Mouse (Mus musculus) gastrocnemius, adult 8-10 months (tissue): Measurements from ENCODE around the gene Garnl3. TPM values are rescaled to one million over a fixed set of nuclear protein-coding genes. Genes with fewer than 3 reads are reported as not detected.

ENCODE experiments used
- DNase-seq, 2 experiments: peaks; one replicate each; pipeline ENCODE4 v3.0.0; 2022; ENCODE audit warnings: low spot score in 2 of 2
- total RNA-seq, 4 experiments: library from RNA; stranded (reverse); gene quantifications; 2 replicates each; pipeline ENCODE4 v1.2.4; 2022

Gene Garnl3
- total RNA-seq, 4 experiments from 2014 or later, result 0.32 to 1.1 (median 0.99) TPM; not detected in 1

DNA sequence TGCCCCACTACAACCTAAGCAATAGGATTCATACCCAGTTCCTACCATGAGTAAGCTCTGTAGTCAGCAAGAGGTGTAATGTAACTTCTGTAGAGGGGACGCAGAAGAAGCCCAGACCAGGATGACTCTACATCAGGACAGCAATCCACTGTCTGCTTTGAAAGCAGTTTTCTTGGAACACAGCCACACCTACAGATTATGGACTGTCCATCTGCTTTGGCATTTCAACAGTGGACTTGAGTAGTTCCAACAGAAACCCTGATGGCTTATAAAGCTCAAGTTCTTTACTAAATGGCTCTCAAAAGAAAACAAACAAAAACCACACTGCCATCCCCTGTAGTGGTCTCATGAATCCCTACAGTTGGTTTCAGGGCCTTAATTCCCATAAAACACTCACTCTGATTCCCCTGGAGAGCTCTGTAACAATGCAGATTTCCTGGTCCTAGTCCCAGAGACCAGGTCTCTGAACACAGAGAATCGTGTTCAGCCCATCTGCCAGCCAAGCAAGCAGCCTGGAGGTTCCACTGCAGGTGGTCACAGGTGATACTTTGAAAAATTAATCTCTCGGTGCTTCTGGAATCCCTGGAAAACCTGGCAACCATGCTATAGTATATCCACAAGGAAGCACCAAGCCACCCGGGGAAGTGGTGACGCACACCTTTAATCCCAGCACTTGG, 42.0 kb downstream of the Garnl3 start:
- DNase-seq, result no peak

DNA sequence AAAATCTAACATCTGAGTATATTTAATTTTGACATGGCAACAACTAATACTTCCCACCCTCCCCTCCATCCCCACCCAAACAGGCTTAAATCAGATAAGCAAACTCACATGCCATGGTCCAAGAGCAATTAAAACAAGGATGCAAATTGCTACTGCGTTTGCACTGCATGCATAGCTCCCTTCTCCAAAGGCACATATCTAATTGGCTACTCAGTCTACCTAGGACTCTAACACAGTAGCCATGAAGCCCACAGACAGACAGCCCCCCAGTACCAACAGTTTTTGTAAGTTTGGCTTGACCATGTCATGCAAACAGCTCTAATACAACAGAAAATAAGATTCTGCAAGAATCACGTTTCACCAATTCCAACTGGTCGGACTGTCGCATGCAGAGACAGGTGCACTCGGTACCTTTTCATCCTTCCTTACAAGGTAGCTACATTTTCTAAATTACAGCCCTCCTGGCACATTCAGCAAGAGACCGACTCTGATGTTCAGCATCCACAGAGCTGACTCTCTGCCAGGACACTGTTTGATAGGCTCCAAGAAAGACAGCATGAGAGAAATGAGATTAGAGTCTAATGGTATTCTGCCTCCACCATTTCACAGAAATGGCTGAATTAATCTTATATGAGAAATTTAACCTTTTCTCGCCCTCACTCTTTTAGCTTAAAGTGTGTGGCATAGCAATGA, 44.6 kb downstream of the Garnl3 start:
- DNase-seq, result no peak

DNA sequence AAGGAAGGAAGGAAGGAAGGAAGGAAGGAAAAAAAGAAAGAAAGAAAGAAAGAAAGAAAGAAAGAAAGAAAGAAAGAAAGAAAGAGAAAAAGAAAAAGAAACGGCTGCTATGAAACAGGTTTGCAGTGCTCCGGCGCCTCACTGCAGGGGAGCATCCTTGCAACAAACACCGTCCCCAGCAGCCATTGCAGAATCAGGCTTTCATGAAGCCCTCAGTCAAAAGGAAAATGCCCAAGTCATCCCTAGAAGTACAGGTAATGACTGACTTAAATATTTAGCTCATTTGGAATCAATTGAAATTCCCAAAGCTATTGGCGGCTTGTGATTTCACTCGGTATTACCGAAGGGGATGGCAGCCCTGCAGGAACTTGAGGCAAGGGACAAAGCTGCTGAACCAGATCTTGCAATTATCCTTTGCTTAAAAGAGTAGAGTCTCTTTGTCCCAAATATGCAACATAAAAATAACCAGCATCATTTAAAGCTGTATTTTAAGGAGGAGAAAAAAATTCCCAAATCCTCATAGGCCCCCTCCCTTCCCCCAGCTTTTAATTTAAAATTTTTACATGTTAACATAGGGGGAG, 45.3 kb downstream of the Garnl3 start:
- no peak for DNase-seq

DNA sequence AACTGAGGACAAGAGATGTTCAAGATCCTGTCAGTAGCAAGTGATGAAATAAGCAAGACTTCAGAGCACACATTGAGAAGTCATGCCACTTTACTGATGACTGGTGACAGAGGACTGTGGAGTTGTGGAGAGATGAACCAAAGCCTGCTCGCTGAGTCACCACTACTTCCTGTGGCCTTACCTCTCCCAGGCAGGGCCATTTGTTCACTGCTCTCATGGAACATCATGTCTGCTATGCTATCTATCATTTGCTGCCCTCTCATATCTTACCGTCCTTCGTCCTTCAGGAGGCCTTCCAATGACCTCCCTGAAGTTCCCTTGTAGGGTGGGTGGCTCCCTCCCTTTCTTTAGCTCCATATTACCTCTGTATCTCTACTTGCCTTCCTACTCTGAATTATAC, 47.2 kb downstream of the Garnl3 start:
- no peak for DNase-seq

DNA sequence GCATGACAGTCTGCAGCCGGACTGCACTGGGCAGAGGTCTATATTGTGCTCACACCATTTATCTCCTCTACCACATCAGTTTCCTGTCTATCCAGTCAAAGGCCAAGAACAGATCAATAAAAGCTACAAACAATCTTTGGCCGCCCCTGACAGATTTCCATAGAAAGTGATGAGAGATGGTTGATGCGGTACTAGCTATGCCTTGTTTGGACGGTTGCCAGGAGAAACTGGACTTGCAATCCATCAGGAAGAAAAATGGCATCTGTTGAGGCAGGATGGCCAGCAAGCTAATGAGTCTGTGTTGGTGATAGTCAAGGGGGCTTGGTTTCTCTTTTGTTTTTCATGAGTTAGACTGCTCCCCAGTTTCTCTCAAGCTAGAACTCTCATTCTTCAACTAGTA, 51.3 kb downstream of the Garnl3 start:
- DNase-seq, result no peak

DNA sequence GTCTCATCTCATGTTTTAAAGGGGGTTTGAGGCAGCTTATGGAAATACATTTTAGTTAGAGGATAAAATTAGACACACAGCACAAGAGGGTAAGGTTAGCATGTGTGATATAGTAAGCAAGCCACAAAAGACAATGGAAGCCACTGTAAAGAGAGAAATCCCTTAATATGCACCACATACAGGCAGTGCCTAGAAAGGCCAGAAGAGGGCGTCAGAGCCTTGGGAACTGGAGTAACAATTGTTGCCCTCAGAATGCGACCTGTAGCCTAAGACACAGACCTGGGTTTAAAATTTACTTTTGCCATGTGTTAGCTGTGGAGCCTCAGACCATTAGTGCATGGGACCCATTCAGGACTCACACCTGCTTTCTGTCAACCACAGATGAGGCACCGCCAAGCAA, 54.2 kb downstream of the Garnl3 start:
- no peak for DNase-seq

DNA sequence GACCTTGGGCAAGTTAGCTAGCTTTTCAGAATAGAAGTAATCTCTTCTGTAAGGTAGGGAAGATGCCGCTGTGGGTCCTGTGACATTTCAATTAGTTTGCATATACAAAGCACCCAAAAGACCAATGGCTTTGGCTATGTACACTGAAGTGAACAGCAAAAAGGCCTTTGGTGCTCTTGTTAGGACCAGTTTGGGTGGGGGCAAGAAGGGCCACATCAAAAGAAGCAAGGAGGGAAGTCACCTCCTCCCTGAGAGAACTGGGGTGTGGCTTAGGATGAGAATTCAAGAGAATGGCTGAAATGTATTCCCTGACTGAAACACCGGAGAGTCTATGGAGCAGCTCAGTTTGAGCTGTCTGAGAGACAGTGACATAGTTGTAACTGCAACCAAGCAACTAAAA, 56.5 kb downstream of the Garnl3 start:
- no peak for DNase-seq

DNA sequence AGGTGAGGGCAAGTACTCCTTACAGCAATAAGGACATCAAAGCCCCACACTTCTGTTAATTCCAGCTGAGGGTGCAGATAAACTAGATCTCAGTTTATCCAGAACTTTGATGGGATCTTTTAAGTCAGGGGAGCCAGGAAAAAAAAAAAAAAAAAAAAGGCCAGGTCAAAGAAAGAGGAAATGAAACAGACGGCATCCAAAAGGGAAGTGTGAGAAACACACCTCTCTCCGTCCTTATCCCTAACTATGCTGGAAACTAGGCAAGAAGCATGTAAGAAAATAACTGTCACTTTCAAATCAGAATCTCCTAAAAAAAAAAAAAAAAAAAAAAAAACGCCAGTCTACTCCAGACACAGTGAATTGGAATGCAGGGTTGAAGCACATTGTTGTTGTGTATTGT, 57.3 kb downstream of the Garnl3 start:
- no peak for DNase-seq

DNA sequence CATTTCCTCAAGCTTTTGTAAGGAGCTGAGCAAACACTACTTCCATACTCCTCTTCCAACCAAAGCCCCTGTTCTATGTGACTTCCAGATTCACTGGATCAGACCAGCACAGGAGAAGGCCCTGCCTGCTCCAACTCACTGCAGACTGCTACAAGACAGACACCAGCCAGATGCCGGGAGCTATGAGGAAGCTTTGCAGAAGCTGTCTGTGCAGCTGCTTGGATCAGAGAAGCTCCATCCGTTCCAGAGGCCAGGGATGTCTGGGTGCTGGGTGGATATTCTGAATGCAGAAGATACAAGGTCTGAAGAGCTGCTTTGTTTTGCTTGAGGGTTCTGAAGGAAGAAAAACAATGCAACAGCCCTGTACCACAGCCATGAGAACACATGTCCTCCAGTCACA, 59.1 kb downstream of the Garnl3 start:
- no peak for DNase-seq

DNA sequence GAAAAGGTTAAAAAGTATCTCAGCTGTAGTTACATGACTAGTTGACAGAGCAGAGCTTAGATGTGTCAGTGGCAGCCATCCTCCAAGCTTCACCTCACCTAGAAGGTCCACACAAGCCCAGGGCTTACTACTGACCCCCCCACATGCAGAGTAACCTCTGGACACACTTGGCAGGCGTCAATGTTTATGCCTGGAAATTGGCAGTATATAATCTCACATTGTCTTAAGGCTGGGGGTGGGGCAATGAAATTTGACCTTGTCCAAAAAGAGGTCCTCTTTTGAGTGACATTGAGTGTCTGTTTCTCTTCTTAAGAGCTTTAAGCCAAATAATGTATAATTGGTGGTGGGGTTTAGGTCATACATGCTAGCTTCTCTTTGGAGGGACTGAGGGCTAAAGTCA, 65.8 kb downstream of the Garnl3 start:
- no peak for DNase-seq

DNA sequence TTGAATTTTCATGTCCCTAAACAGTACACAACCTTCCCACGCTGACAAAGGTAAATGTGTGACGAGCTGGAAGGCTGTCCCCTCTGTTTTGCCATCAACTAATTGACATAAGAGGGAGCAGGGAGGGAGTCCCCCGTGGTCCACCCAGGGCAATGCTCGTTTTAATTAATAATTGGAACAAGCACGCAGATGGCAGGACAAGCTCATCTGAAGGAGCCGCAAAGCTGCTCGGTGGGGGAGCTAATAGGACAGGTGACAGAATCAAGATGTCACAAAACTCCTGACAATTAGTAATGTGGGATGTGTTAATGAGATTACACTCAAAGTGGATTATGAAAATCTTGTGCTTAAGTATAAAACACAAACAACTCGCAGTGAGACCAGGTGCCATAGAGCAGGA, 68.7 kb downstream of the Garnl3 start:
- no peak for DNase-seq

DNA sequence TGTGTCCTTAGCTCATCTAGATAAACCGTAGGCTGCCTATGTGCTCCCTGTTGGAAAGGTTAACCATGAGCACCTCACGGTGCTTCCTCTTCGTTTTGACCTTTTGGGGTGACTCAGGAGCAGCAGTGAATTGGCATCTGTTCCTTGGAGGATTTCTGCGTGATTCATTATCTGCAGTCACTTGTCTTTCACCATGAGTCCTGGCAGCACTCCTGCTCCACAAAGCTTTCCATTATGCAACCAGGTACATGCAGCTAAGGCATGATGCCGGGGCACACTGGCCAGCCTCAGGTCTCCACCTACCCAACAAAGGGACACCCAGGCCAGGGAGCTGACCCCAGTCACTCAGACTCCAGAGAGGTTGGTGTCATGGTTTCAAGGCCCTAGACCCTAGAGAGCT, 72.5 kb downstream of the Garnl3 start:
- no peak for DNase-seq

DNA sequence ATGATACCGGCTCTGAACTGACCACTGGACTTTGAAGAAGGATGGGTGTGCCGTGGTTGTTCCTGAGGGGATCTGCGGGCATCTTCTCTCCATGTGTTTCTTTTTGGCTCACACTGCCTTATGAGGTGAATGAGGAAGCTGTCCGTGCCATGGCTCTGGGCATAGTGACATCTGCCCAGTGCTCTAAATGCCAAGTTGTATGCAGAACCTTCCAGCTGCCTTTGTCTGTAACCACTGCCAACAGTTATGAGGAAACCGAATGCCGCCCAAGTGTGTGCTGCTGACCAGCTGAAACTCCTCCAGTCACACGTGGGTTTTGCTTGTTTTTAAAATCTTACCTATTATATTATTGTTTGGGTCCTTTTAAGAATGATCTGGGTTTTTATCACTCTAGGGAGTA, 73.9 kb downstream of the Garnl3 start:
- DNase-seq, result peak in 1 of 2 experiments; percentile 6

DNA sequence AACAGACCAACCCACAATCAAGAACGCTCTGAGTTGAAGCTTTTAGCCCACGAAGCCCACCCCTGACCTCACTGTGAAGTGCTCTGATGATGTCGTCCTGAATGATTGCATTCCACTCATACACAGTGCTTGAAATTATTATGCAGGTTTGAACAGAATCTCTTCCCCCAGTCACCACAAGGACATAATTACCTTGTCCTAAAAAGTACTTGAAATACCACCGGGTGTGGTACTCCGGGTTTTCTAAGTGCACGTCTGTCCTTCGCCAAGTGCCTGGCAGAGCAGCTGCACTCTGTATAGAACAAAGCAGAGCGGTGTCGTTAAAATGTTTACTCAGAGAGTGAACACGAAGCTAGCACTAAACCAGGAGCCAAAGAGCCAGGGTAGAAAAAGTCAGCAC, 77.5 kb downstream of the Garnl3 start:
- DNase-seq, result no peak

DNA sequence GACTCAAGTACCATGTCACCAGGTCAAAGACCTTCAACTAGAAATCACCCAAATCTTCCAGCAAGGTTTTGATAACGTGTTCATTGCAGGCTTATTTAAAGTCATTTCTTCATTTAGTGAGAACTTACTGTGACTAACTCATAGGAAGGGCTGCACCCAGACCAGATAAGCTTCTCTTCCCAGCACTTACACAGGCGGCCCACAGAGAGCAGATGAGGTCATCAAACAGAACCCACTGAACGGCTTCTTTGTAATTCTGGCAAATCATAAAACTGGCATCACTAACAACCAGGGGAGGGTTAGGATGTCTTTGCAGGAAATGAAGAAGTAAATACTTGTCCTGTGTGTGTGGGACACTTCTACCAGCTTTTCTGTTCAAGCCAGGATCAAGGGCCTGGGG, 84.1 kb downstream of the Garnl3 start:
- no peak for DNase-seq

DNA sequence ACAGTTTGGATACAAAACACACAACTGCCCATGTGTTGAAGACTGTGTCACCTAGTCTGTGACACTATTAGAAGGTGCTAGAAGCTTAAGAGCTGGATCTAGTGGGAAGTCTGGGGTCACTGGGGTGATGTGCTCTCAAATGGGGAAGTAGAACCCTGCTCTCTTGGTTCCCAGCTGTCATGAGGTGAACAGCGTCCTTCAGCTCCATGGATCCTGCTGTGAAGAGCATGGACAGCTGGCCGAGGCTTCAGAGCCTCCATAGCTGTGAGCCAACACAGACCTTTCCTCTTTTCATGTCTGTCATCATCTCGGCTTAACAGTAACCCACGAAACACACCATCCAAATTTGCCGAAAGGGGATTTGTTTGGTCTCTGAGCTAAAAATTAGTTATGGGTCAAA, 84.5 kb downstream of the Garnl3 start:
- no peak for DNase-seq

DNA sequence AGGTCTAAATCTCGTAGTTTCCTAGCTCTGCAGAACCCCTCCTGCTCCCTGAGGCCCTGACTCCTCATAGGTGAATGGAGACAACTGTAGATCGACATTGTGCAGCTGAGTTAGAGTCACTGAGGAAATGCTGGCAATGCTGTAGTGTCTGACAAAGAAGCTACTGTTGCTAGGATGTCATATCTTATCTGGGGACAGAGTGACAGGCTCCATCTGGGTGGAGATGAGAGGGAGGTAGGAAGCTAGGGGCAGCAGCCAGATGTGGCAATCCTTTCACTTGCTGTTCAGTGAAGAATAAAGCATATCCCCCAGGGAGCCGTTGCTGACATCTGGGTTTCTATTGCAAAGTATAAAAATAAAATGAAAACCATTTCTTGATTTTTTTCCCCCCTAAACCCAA, 85.6 kb downstream of the Garnl3 start:
- no peak for DNase-seq

DNA sequence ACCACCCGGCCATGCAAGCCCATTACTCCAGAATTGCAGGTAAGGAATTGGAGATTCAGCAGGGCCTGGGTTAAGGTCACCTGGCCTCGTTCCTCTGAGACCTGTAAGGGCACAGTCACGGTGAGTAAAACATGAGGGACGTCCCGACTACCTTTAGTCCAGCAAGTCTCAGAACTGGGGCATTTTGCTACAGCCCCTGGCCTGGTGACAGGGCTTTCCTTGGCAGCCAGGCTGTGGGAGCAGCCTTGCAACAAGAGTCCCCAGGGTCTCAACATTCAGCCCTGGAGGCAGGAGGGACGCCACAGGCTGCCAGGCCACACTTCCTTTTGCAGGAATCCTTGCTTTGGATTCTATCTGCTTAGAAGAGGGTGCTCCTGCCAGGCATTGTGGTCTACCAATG, 88.7 kb downstream of the Garnl3 start:
- DNase-seq, result no peak

DNA sequence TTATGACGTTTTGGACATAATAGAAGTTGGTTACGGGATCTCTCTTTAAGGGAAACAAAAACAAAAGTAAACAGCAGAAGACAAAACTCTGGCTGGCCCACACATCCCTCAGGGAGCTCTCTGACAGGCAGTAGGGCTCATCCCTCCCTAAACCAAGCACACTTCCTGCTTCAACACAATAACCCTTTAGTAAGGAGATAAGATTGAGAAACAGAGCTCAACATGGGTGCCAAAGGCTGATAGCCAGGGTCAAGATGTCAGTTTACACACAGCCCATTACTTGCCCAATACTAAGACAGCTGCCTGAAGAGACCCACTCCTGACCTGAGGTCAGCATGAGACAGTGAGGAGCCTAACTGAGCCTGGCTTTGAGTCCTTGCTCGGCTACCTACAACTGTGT, 89.9 kb downstream of the Garnl3 start:
- DNase-seq, result no peak

DNA sequence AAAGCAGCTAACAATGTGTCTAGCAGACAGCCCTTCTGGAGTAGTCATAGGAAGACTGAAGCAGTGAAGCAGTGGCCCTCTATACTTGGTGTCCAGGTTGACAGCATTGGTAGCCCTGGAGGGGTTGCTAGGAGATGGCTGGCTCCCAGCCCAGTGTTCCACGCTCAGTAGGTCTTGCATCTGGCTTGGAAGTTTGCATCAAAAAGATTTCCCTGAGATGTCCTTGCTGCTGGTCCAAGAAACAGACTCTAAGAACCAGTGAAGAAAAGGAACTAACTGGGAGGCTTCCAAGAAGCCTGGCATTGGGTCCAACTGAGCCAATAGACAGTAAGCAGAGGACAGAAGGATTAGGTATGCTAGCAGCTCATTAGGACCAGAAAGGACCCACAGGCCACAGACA, 94.0 kb downstream of the Garnl3 start:
- no peak for DNase-seq

DNA sequence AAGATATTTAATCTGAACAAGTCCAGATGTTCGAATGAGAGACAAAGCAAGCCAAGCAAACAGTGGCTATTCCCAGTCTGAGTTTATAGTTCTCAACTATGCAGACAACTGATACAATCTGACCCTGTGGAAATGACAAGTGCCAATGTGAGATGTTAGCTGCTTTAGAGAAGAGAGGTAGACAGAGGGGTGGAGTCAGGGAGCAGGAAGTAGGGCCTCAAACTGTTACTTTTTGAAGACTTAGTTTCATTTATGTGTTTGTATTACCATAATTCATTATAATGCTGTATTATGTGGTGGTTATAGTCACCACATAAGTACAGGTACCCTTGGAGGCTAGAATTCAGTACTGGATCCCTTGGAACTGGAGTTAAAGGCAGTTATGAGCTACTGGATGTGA, 96.2 kb downstream of the Garnl3 start:
- no peak for DNase-seq

DNA sequence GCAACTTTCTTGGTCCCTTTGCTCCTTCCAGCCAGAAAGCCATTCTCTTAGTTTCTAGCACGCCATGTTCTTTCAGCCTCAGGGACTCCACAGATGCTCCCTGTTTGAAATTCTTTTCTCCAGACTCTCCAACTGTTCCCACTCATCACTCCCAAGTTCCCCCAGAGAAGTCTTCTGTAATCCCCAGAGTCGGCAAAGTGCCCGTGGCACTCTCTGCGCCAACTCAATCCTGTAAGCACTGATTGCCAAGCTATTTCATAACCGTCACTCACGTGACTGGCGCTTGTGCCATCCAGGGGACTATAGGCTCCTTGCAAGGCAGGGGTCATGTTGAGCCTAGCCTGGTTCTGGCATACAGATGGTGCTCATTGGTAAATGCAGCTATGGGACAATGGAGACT, 98.2 kb downstream of the Garnl3 start:
- no peak for DNase-seq

DNA sequence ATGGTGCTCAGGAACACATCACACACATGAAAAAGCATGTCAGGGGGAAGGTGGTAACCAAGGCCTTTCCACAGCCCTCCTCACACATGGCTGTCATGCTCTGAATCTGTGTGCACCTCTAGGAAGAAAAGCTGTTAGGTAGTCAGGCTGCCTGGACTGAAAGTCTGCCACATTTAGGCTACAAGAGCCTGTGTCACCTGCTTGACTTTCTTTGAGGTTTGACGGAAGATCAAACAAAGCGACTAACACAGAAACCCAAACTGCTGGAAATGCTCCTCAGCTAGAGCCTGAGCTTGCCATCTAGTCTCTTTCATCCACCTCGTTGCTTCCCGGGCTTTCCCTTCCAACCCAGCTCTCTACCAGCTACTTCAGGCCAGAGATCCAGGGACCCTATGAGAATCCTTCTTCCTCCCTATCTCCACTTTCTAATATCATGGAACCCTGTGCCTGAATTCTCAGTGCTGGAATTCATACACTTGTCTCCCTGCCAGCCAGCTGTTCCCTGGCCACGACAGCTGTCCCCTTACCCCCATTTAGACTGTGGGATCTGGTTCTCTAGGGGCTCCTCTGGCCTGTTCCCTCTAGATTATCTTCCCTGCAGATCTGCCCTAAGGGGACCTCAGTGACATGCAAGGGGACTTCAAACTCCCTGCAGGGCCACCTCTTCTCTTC, 98.9 kb downstream of the Garnl3 start:
- DNase-seq, result no peak
